Mouse (Mus musculus) embryonic fibroblast, embryonic 13.5 days (primary cell): Measurements from ENCODE around the gene Lef1.

ENCODE experiments used
- CTCF ChIP-seq: IDR thresholded peaks from 2 replicates; pipeline ENCODE4 v1.5.1; 2011; ENCODE audit warnings: mild to moderate bottlenecking, control low read depth, low read length, moderate library complexity, borderline replicate concordance; ENCODE audit not compliant: insufficient read depth
- POLR2A ChIP-seq: IDR thresholded peaks from 2 replicates; pipeline ENCODE4 v1.6.1; 2011; ENCODE audit warnings: low read depth, mild to moderate bottlenecking, control low read depth, low read length, moderate library complexity

DNA sequence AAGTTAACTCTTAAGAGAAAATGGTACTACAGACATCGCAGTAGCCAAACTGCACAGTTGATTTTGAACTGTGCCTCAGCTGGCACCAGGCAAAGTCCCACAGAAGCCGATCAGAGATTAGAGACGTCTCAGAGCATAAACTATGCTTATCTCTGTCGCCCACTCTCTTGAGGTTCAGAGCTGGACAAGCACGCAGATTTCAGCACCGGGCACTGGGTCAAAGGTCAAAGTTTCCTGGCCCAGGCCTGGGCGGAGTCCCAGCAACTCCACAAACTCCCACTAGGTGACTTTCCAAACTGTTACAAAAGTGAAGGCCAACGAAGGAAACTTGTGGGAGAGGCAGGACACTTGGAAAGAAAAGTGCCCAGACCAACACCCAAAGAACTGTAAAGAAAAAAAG is 160.9 kb downstream of the Lef1 start:
- TF ChIP-seq POLR2A: no peak
- TF ChIP-seq CTCF: no peak
